Mouse (Mus musculus) lung, embryonic 16.5 days (tissue): ENCODE measurements around the gene Pfas. TPM values are rescaled to one million over a fixed set of nuclear protein-coding genes. Genes with fewer than 3 reads are reported as not detected.

Experiments used
- ATAC-seq: fragments of 200-750 bp; cut with Nextera tagmentation; 2 replicates; pipeline ENCODE4 v1.8.0; 2017; ENCODE audit warnings: low read depth, mild to moderate bottlenecking, moderate library complexity
- H3K27ac ChIP-seq: fragments of 300-500 bp; sonication (generic); 2 replicates; pipeline ENCODE4 v1.5.1; 2014; ENCODE audit warnings: mild to moderate bottlenecking, control low read depth, low read length
- H3K27me3 ChIP-seq: fragments of 300-500 bp; sonication (generic); 2 replicates; pipeline ENCODE4 v1.6.1; 2014; ENCODE audit warnings: low read depth, low read length, mixed read lengths; ENCODE audit not compliant: control insufficient read depth, insufficient read depth
- H3K36me3 ChIP-seq: fragments of 300-500 bp; sonication (generic); 2 replicates; pipeline ENCODE4 v1.6.1; 2014; ENCODE audit warnings: low read length; ENCODE audit not compliant: control insufficient read depth, insufficient read depth
- H3K4me1 ChIP-seq: fragments of 300-500 bp; sonication (generic); replicated peaks from 2 replicates; pipeline ENCODE4 v1.6.1; 2014; ENCODE audit warnings: low read length, mixed read lengths; ENCODE audit not compliant: control insufficient read depth, insufficient read depth
- H3K4me2 ChIP-seq: fragments of 300-500 bp; sonication (generic); 2 replicates; pipeline ENCODE4 v1.6.1; 2014; ENCODE audit warnings: low read depth, low read length, control low read depth
- H3K4me3 ChIP-seq: fragments of 300-500 bp; sonication (generic); 2 replicates; pipeline ENCODE4 v1.5.1; 2014; ENCODE audit warnings: mild to moderate bottlenecking, low read length, control low read depth
- H3K9ac ChIP-seq: fragments of 300-500 bp; sonication (generic); 2 replicates; pipeline ENCODE4 v1.6.1; 2014; ENCODE audit warnings: low read length, control low read depth
- H3K9me3 ChIP-seq: fragments of 300-500 bp; sonication (generic); 2 replicates; pipeline ENCODE4 v1.6.1; 2016; ENCODE audit warnings: low read length; ENCODE audit not compliant: control insufficient read depth
- WGBS: fragments of 180-500 bp; shearing (Covaris S2); extraction: QIAGEN DNeasy Blood & Tissue Kit; methylation state at CpG from one replicate; pipeline ENCODE4 v1.1.7; 2014; 5-methylcytosine and 5-hydroxymethylcytosine counted together
- polyA plus RNA-seq: library from polyadenylated mRNA; unstranded; fragments of >200 nt; fragmentation: Nextera tagmentation; extraction: Ambion mirVana; gene quantifications from 2 replicates; pipeline ENCODE4 v1.2.1, GENCODE M21; 2015

Pfas gene
- polyA plus RNA-seq, 1 experiment from 2014 or later: 27.0 TPM

DNA sequence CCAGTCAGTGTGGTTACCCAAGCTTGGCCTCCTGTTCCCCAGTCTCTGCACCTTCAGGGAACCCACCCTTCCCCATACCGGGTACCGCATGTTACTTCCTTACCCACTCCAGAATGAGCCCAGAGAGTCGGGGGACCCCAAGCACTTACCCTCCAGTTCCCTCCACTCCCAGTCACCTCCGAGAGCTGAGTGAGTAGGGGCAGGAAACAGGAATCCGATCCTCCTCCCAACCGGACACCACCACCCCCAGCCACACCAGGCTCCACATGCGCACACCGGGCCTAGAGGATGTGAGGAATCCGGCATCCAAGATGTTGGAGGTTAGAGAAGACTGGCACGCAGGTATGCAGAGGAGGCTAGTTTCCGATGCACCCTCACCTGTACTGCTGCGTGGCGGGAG is 51.6 kb downstream of the Pfas start:
- Histone ChIP-seq H3K4me3 (peak overlapping the region; percentile 48), H3K27me3 (peaks cover 33% of the 10 kb centered on the region), H3K27ac (peak overlapping the region; percentile 89), H3K36me3 (no peaks in the 10 kb centered on the region), H3K4me2 (peak overlapping the region; percentile 74), H3K9me3 (no peaks in the 10 kb centered on the region), H3K4me1 (peaks cover 12% of the 10 kb centered on the region), H3K9ac (peak overlapping the region; percentile 51)
- WGBS: 27% methylated on average over 13 of the region's 13 CpGs
- peak; percentile 76 for ATAC-seq

DNA sequence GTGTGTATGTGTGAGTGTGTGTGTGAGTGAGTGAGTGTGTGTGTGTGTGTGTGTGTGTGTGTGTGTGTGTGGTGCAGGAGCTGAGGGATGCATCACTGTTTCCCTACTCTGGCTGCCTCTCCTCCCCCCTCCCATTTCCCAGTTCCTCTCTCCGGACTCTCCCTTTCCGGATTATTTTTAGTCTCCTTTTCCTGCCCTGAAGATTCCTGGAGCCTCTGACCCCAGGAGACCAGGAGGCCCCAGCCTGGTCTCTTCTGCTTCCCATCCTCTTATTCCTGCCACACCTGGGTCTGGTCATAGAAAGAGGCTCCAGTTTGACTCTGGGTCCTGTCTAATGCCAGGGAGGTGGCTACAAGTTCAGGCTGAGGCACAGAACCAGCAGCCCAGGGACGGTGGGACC is 52.2 kb downstream of the Pfas start:
- peaks cover 12% of the 10 kb centered on the region for H3K4me1 ChIP-seq
- peak overlapping the region; percentile 48 for H3K4me3 ChIP-seq
- peaks cover 33% of the 10 kb centered on the region for H3K27me3 ChIP-seq
- WGBS: 22% methylated on average over 3 of the region's 3 CpGs
- H3K4me2 ChIP-seq: peak overlapping the region; percentile 74
- peak overlapping the region; percentile 50 for H3K9ac ChIP-seq
- H3K9me3 ChIP-seq: no peaks in the 10 kb centered on the region
- ATAC-seq: peak; percentile 55
- peak overlapping the region; percentile 89 for H3K27ac ChIP-seq
- no peaks in the 10 kb centered on the region for H3K36me3 ChIP-seq

- Histone ChIP-seq H3K4me1 (peaks cover 12% of the 10 kb centered on the region), H3K4me3 (peak overlapping the region; percentile 52), H3K27ac (no peak overlapping the region), H3K27me3 (peaks cover 33% of the 10 kb centered on the region), H3K4me2 (peak overlapping the region; percentile 74), H3K36me3 (no peaks in the 10 kb centered on the region), H3K9ac (no peak overlapping the region), H3K9me3 (no peaks in the 10 kb centered on the region)
- 59% methylated on average over 5 of the region's 5 CpGs for WGBS
- no peak for ATAC-seq
Measured at GRCm38 (mm10) chr11:68955473-68955872, 52.8 kb downstream of the Pfas start.

- H3K9ac ChIP-seq: peak overlapping the region; percentile 63
- no peaks in the 10 kb centered on the region for H3K9me3 ChIP-seq
- no peaks in the 10 kb centered on the region for H3K36me3 ChIP-seq
- WGBS: 2% methylated on average over 17 of the region's 17 CpGs
- H3K27ac ChIP-seq: no peak overlapping the region
- H3K4me3 ChIP-seq: peak overlapping the region; percentile 52
- no peak for ATAC-seq
- peaks cover 33% of the 10 kb centered on the region for H3K27me3 ChIP-seq
- H3K4me1 ChIP-seq: peaks cover 12% of the 10 kb centered on the region
- H3K4me2 ChIP-seq: peak overlapping the region; percentile 74
Measured at GRCm38 (mm10) chr11:68954408-68954807, 53.9 kb downstream of the Pfas start.

- H3K4me1 ChIP-seq: peaks cover 12% of the 10 kb centered on the region
- no peaks in the 10 kb centered on the region for H3K9me3 ChIP-seq
- H3K4me3 ChIP-seq: peak overlapping the region; percentile 52
- H3K9ac ChIP-seq: peak overlapping the region; percentile 32; the same call in 1 of the 2 replicates
- H3K36me3 ChIP-seq: no peaks in the 10 kb centered on the region
- H3K4me2 ChIP-seq: peak overlapping the region; percentile 74
- H3K27ac ChIP-seq: no peak overlapping the region
- no peak for ATAC-seq
- H3K27me3 ChIP-seq: peaks cover 33% of the 10 kb centered on the region
- 7% methylated on average over 13 of the region's 13 CpGs for WGBS
Measured at GRCm38 (mm10) chr11:68953903-68954302, 54.4 kb downstream of the Pfas start.

- Histone ChIP-seq H3K4me1 (no peaks in the 10 kb centered on the region), H3K9me3 (no peaks in the 10 kb centered on the region), H3K27ac (no peak overlapping the region), H3K36me3 (0 out of 2 replicates have a peak, but pooled peaks cover 2% of the 10 kb centered on the region), H3K27me3 (peaks cover 8% of the 10 kb centered on the region; the same call in 1 of the 2 replicates), H3K9ac (no peak overlapping the region), H3K4me3 (no peak overlapping the region), H3K4me2 (no peak overlapping the region)
- ATAC-seq: no peak
- WGBS: 16% methylated on average over 12 of the region's 12 CpGs
Measured at GRCm38 (mm10) chr11:68947542-68947993, 60.7 kb downstream of the Pfas start.

DNA sequence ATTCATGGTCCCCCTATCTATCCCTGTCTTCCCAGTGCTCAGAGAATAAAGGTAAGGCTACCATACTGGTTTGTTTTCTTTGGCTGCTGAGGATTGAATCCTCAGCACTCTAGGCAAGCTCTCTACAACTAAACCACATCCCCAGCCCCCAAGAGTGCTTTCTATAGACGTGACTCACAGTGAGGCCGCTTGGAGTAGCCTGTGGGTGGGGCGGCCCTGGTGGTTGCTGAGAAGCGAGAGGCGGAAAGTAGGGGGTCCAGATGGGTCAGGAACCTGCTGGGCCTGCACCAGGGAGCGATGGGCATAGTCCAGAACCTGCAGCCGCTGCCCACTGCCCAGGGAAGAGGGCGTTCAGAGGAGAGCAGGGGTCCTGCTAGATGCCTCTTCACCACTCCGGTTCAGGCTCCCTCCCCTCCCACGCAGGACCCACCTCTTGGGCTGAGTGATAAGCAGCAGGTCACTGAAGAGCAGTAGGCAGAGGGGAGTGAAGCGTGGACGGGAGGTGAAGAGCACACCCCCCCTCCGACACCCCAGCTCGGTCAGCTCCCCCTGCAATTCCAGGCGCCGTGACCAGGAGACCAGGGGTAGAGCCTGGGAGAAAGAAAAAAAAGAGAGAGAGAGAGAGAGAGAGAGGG is 61.3 kb downstream of the Pfas start:
- Histone ChIP-seq H3K4me3 (no peak overlapping the region), H3K36me3 (0 out of 2 replicates have a peak, but pooled peaks cover 2% of the 10 kb centered on the region), H3K9ac (no peak overlapping the region), H3K4me1 (no peaks in the 10 kb centered on the region), H3K9me3 (no peaks in the 10 kb centered on the region), H3K27ac (no peak overlapping the region), H3K4me2 (0 out of 2 replicates have a peak overlapping the region, but pooled peaks have one; percentile 13), H3K27me3 (peaks cover 5% of the 10 kb centered on the region; the same call in 1 of the 2 replicates)
- ATAC-seq: no peak
- WGBS: 21% methylated on average over 16 of the region's 16 CpGs

- H3K27me3 ChIP-seq: peaks cover 3% of the 10 kb centered on the region; the same call in 1 of the 2 replicates
- whole genome bisulfite sequencing: 82% methylated on average over 4 of the region's 4 CpGs
- no peak overlapping the region for H3K9ac ChIP-seq
- no peak overlapping the region for H3K4me3 ChIP-seq
- 0 out of 2 replicates have a peak, but pooled peaks cover 2% of the 10 kb centered on the region for H3K36me3 ChIP-seq
- no peaks in the 10 kb centered on the region for H3K9me3 ChIP-seq
- H3K4me2 ChIP-seq: no peak overlapping the region
- no peak overlapping the region for H3K27ac ChIP-seq
- no peaks in the 10 kb centered on the region for H3K4me1 ChIP-seq
- no peak for ATAC-seq
Measured at GRCm38 (mm10) chr11:68946001-68946400, 62.3 kb downstream of the Pfas start.

DNA sequence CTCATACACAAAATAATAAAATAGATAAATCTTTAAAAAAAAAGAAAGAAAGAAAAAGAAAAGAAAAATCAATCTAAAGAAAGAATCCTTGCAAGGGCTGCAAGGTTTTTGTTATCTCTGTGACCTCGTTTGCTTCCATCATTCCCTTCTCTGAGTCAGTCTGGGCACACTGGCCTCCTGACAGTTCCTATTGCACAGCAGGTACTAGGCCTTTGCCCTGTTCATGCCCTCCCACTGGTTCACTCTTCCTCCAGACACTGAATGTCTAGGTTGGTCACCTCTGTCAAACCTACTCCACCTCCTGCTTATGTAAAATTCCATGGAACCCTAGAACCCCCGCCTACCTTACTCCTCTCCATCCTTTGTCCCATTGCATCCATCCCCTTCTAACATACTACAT is 63.0 kb downstream of the Pfas start:
- 73% methylated on average over 2 of the region's 2 CpGs for WGBS
- ATAC-seq: no peak

More for the DNA sequence above, 63.0 kb downstream of the Pfas start:
- Histone ChIP-seq H3K4me1 (peaks cover 5% of the 10 kb centered on the region; the same call in 1 of the 2 replicates), H3K4me3 (no peak overlapping the region), H3K9me3 (no peaks in the 10 kb centered on the region), H3K27ac (no peak overlapping the region), H3K9ac (no peak overlapping the region), H3K4me2 (no peak overlapping the region), H3K36me3 (0 out of 2 replicates have a peak, but pooled peaks cover 2% of the 10 kb centered on the region), H3K27me3 (peaks cover 3% of the 10 kb centered on the region; the same call in 1 of the 2 replicates)
